Mouse (Mus musculus) CH12.LX (cell line): ENCODE measurements around the gene Endou.

Source experiments
- CTCF ChIP-seq, 2 experiments: IDR thresholded peaks in 1 of 2; conservative IDR thresholded peaks in 1 of 2; 2 replicates each; pipeline ENCODE4 v1.5.1; 2011 to 2012; ENCODE audit warnings: low read depth in 2 of 2, low read length in 2 of 2, improper control_type of control experiment in 1 of 2, inconsistent platforms in 1 of 2, mild to moderate bottlenecking in 1 of 2, moderate library complexity in 1 of 2
- EP300 ChIP-seq: IDR thresholded peaks from 2 replicates; pipeline ENCODE4 v1.6.1; 2011; ENCODE audit warnings: low read length, improper control_type of control experiment
- MAX ChIP-seq: IDR thresholded peaks from 2 replicates; pipeline ENCODE4 v1.6.1; 2011; ENCODE audit warnings: low read length, improper control_type of control experiment
- NELFE ChIP-seq: IDR thresholded peaks from 2 replicates; pipeline ENCODE4 v1.6.1; 2011; ENCODE audit warnings: low read depth, low read length, improper control_type of control experiment
- TCF12 ChIP-seq: IDR thresholded peaks from 2 replicates; pipeline ENCODE4 v1.6.1; 2014; ENCODE audit warnings: low read depth, mild to moderate bottlenecking, inconsistent platforms, low read length, improper control_type of control experiment

GRCm38 (mm10) chr15:97776919-97777318, 45.8 kb upstream of the Endou start:
- TF ChIP-seq CTCF (conservative IDR thresholded peaks at IDR 0.05 in 1 of 2, IDR thresholded peaks at IDR 0.05 in 1 of 2; ENCODE audit: low read depth in 2 of 2, low read length in 2 of 2) (no peak), EP300 (no peak), TCF12 (no peak), NELFE (no peak), MAX (no peak)
